Mouse (Mus musculus) neutrophil, adult 5-6 weeks (primary cell): ENCODE data around the gene Bmp3. TPM values are rescaled to one million over a fixed set of nuclear protein-coding genes. Genes with fewer than 3 reads are reported as not detected.

ENCODE experiments used
- ATAC-seq: fragments of 151-379, 151-347 bp; 2 replicates; pipeline ENCODE4 v1.8.0; 2017; ENCODE audit warnings: mild to moderate bottlenecking, moderate TSS enrichment; ENCODE audit not compliant: insufficient number of reproducible peaks, poor library complexity, low FRiP score, severe bottlenecking; ENCODE audit errors: extremely low read depth
- total RNA-seq: library from RNA; stranded (forward); fragments of 200-1000 nt; gene quantifications from 2 replicates; pipeline ENCODE4 v1.2.3, GENCODE M21; 2017

The Bmp3 gene
- not detected in 2 replicates for total RNA-seq

- no peak for ATAC-seq
Observed at GRCm38 (mm10) chr5:98854264-98854626, at the start of gene Bmp3. Gene Bmp3, plus strand, starts transcription at chr5:98854415.

- ATAC-seq: no peak
Observed at GRCm38 (mm10) chr5:98804761-98805160, 49.5 kb upstream of the Bmp3 start.

- no peak for ATAC-seq
Observed at GRCm38 (mm10) chr5:98806492-98806891, 47.7 kb upstream of the Bmp3 start.

- no peak for ATAC-seq
Observed at GRCm38 (mm10) chr5:98807022-98807421, 47.2 kb upstream of the Bmp3 start.

GRCm38 (mm10) chr5:98807953-98808352 lies 46.3 kb upstream of the Bmp3 start:
- ATAC-seq: no peak

GRCm38 (mm10) chr5:98812380-98812779 lies 41.8 kb upstream of the Bmp3 start:
- no peak for ATAC-seq

GRCm38 (mm10) chr5:98815269-98815668 lies 38.9 kb upstream of the Bmp3 start:
- no peak for ATAC-seq

GRCm38 (mm10) chr5:98833760-98834159 lies 20.5 kb upstream of the Bmp3 start:
- ATAC-seq: no peak

- ATAC-seq: no peak
Observed at GRCm38 (mm10) chr5:98834300-98834699, 19.9 kb upstream of the Bmp3 start.

- ATAC-seq: no peak
Observed at GRCm38 (mm10) chr5:98842600-98843310, 11.5 kb upstream of the Bmp3 start.

GRCm38 (mm10) chr5:98844664-98845063 lies 9.6 kb upstream of the Bmp3 start:
- ATAC-seq: no peak

GRCm38 (mm10) chr5:98854627-98855564 lies 681 bp downstream of the Bmp3 start:
- ATAC-seq: no peak

- ATAC-seq: no peak
Observed at GRCm38 (mm10) chr5:98855741-98856140, 1.5 kb downstream of the Bmp3 start.

GRCm38 (mm10) chr5:98856356-98856755 lies 2.1 kb downstream of the Bmp3 start:
- ATAC-seq: no peak

- ATAC-seq: no peak
Observed at GRCm38 (mm10) chr5:98863891-98864290, 9.7 kb downstream of the Bmp3 start.

- ATAC-seq: no peak
Observed at GRCm38 (mm10) chr5:98865146-98865545, 10.9 kb downstream of the Bmp3 start.

- no peak for ATAC-seq
Observed at GRCm38 (mm10) chr5:98876056-98876455, 21.8 kb downstream of the Bmp3 start.

- no peak for ATAC-seq
Observed at GRCm38 (mm10) chr5:98878891-98879290, 24.7 kb downstream of the Bmp3 start.

GRCm38 (mm10) chr5:98882096-98882495 lies 27.9 kb downstream of the Bmp3 start:
- ATAC-seq: no peak

- ATAC-seq: no peak
Observed at GRCm38 (mm10) chr5:98890544-98891050, 36.4 kb downstream of the Bmp3 start.
